In genomic region chr6:7696641-7697040, GRCm38 (mm10) we compare ENCODE assay signal across 21 mouse cellular contexts. TPM values are rescaled to one million over a fixed set of nuclear protein-coding genes. Genes with fewer than 3 reads are reported as not detected.
DNase-seq lines count a peak whose midpoint lies in the region; ATAC-seq and TF ChIP-seq lines count a peak whose summit lies in the region.
"Had no signal": no experiment of that assay in that cellular context is flagged by ENCODE, and none has a peak within 500 bp of the region (broad histone marks: within the 10 kb centered on the region; RNA-seq: fewer than 3 reads in every experiment).

No protein-coding gene starts in this region.

- no peaks in the 10 kb centered on the region for H3K9me3 ChIP-seq in embryonic facial prominence, embryonic 14.5 days (ENCODE audit: control insufficient read depth, low read length)
- no peaks in the 10 kb centered on the region for H3K9me3 ChIP-seq in embryonic facial prominence, embryonic 10.5 days
- H3K9me3 ChIP-seq in liver, embryonic 14.5 days (ENCODE audit: control insufficient read depth, low read length) = no peaks in the 10 kb centered on the region
- H3K9me3 ChIP-seq: heart, embryonic 15.5 days; hindbrain, embryonic 15.5 days; midbrain, embryonic 13.5 days; neural tube, embryonic 12.5 days had no signal

- TF ChIP-seq EP300 in liver, embryonic 14.5 days (IDR thresholded peaks at IDR 0.05; ENCODE audit: low read depth) = no peak

- H3K27me3 ChIP-seq in embryonic facial prominence, embryonic 14.5 days (replicated peaks; ENCODE audit: control insufficient read depth, insufficient read depth, low read length) = no peaks in the 10 kb centered on the region
- no peaks in the 10 kb centered on the region for H3K27me3 ChIP-seq in embryonic facial prominence, embryonic 10.5 days (replicated peaks; ENCODE audit: low read depth, poor library complexity, severe bottlenecking)
- H3K27me3 ChIP-seq in liver, embryonic 14.5 days (ENCODE audit: control insufficient read depth, insufficient read depth, low read length) = no peaks in the 10 kb centered on the region
- H3K27me3 ChIP-seq: heart, embryonic 15.5 days; neural tube, embryonic 12.5 days had no signal

- no peak overlapping the region for H3K4me2 ChIP-seq in embryonic facial prominence, embryonic 14.5 days (ENCODE audit: low read depth, low read length)
- H3K4me2 ChIP-seq in liver, embryonic 14.5 days (ENCODE audit: low read depth) = peak overlapping the region; percentile 64
- H3K4me2 ChIP-seq: heart, embryonic 15.5 days; hindbrain, embryonic 15.5 days; midbrain, embryonic 13.5 days; neural tube, embryonic 12.5 days had no signal

- peaks cover 6% of the 10 kb centered on the region; the same call in 1 of the 2 replicates for H3K4me1 ChIP-seq in embryonic facial prominence, embryonic 14.5 days (ENCODE audit: control insufficient read depth, insufficient read depth, low read length)
- peaks cover 10% of the 10 kb centered on the region; the same call in 1 of the 2 replicates for H3K4me1 ChIP-seq in embryonic facial prominence, embryonic 10.5 days
- peaks cover 49 to 50% of the 10 kb centered on the region in 2 experiments for H3K4me1 ChIP-seq in liver, embryonic 14.5 days (replicated peaks; ENCODE audit: control insufficient read depth in 2 of 2, insufficient read depth in 2 of 2, low read length in 1 of 2)
- H3K4me1 ChIP-seq: neural tube, embryonic 12.5 days had no signal

- 69% methylated on average over 3 of the region's 3 CpGs for WGBS in embryonic facial prominence, embryonic 14.5 days
- WGBS in embryonic facial prominence, embryonic 10.5 days = 80% methylated on average over 3 of the region's 3 CpGs
- WGBS in liver, embryonic 14.5 days (ENCODE audit: insufficient replicate concordance) = 36% methylated on average over 3 of the region's 3 CpGs

- no peak overlapping the region for H3K4me3 ChIP-seq in embryonic facial prominence, embryonic 14.5 days (ENCODE audit: low read depth, low read length)
- no peak overlapping the region for H3K4me3 ChIP-seq in embryonic facial prominence, embryonic 10.5 days
- H3K4me3 ChIP-seq in liver, embryonic 14.5 days (ENCODE audit: insufficient read depth in 1 of 2, low read depth in 2 of 2, low read length in 2 of 2) = no peak overlapping the region
- H3K4me3 ChIP-seq: heart, embryonic 15.5 days; hindbrain, embryonic 15.5 days; midbrain, embryonic 13.5 days; neural tube, embryonic 12.5 days had no signal

- DNase-seq in embryonic facial prominence, embryonic 14.5 days (ENCODE audit: low spot score) = peak; percentile 5
- no peak for DNase-seq in embryonic facial prominence, embryonic 10.5 days (ENCODE audit: low spot score)
- DNase-seq in c-Kit-positive CD71-positive TER-119-negative erythroid progenitor cells, embryonic 14.5 days (ENCODE audit: low read depth) = peak; percentile 36
- peak in 1 of 3 experiments; percentile 52 for DNase-seq in liver, embryonic 14.5 days (ENCODE audit: low read depth in 3 of 3, low spot score in 3 of 3)
- no peak for DNase-seq in frontal cortex, postnatal 36 days (ENCODE audit: low spot score in 2 of 2)
- DNase-seq in gastrocnemius, postnatal 10 days = no peak
- DNase-seq: adrenal gland, postnatal 10 days; cerebellum, adult 8-10 months; forebrain, postnatal 0 days; gastrocnemius, postnatal 36 days; heart, postnatal 4 days; kidney, adult 2 months; layer of hippocampus, adult 9-11 months; right cerebral cortex, postnatal 25 days; spleen, adult 18-20 months had no signal

- no peak overlapping the region for H3K27ac ChIP-seq in embryonic facial prominence, embryonic 14.5 days (replicated peaks; ENCODE audit: low read depth, low read length)
- H3K27ac ChIP-seq in embryonic facial prominence, embryonic 10.5 days (replicated peaks) = no peak overlapping the region
- peak overlapping the region; percentile 90 for H3K27ac ChIP-seq in liver, embryonic 14.5 days
- H3K27ac ChIP-seq: heart, embryonic 15.5 days; hindbrain, embryonic 15.5 days; kidney, postnatal 0 days; midbrain, embryonic 13.5 days; neural tube, embryonic 12.5 days had no signal

- no peak for TF ChIP-seq CTCF in liver, embryonic 14.5 days (IDR thresholded peaks at IDR 0.05; ENCODE audit: low read depth)

- no peaks in the 10 kb centered on the region for H3K36me3 ChIP-seq in embryonic facial prominence, embryonic 14.5 days (ENCODE audit: control insufficient read depth, insufficient read depth, low read length)
- no peaks in the 10 kb centered on the region for H3K36me3 ChIP-seq in embryonic facial prominence, embryonic 10.5 days (replicated peaks)
- H3K36me3 ChIP-seq in liver, embryonic 14.5 days (replicated peaks; ENCODE audit: control insufficient read depth, insufficient read depth, low read depth) = no peaks in the 10 kb centered on the region
- H3K36me3 ChIP-seq: heart, embryonic 15.5 days; hindbrain, embryonic 15.5 days; midbrain, embryonic 13.5 days; neural tube, embryonic 12.5 days had no signal

- no peak overlapping the region for H3K9ac ChIP-seq in embryonic facial prominence, embryonic 14.5 days (ENCODE audit: low read depth, low read length)
- peak overlapping the region; percentile 51 for H3K9ac ChIP-seq in liver, embryonic 14.5 days (replicated peaks)
- H3K9ac ChIP-seq: forebrain, postnatal 0 days; heart, embryonic 15.5 days; hindbrain, embryonic 15.5 days; midbrain, embryonic 13.5 days; neural tube, embryonic 12.5 days had no signal

- ATAC-seq in embryonic facial prominence, embryonic 14.5 days (ENCODE audit: low read depth) = no peak
- ATAC-seq in liver, embryonic 14.5 days (ENCODE audit: insufficient read depth) = no peak
- no peak for ATAC-seq in megakaryocyte, adult 5-6 weeks (ENCODE audit: poor library complexity, severe bottlenecking)
- ATAC-seq: forebrain, postnatal 0 days; midbrain, embryonic 13.5 days had no signal

RNA-seq across cellular contexts. Expression of gene Asns, which starts 3.6 kb away (rescaled TPM):
- 67.7 and 67.8 TPM in 2 replicates for polyA plus RNA-seq in embryonic facial prominence, embryonic 14.5 days (2014; fragmentation: Nextera tagmentation; extraction: Ambion mirVana)
- 83.0 and 90.5 TPM in 2 replicates for polyA plus RNA-seq in embryonic facial prominence, embryonic 10.5 days (2016; fragmentation: Nextera tagmentation; extraction: Ambion mirVana)
- 70.0 and 103 TPM in 2 replicates for polyA plus RNA-seq in liver, embryonic 14.5 days (2012; rRNA removed)
- 309 and 341 TPM in 2 replicates for polyA plus RNA-seq in liver, embryonic 14.5 days (2014; fragmentation: Nextera tagmentation; extraction: Ambion mirVana)
- 11.4 and 14.0 TPM in 2 replicates for total RNA-seq in megakaryocyte, adult 5-6 weeks (2015)
- total RNA-seq in megakaryocyte, adult 5-6 weeks (2017) = 5.4 and 10.7 TPM in 2 replicates
- 1 to 10 TPM; 3.3 to 7.7 TPM for total RNA-seq in gastrocnemius, postnatal 10 days (2021)

Comparison
In these comparisons a context has a peak if more than half of its experiments do, and no peak if none do; other contexts are left out.
1. DNase-seq: peak in embryonic facial prominence, embryonic 14.5 days (single experiment) and c-Kit-positive CD71-positive TER-119-negative erythroid progenitor cells, embryonic 14.5 days (single experiment); none in embryonic facial prominence, embryonic 10.5 days (single experiment), frontal cortex, postnatal 36 days (0 of 2) and gastrocnemius, postnatal 10 days (single experiment).